Mouse (Mus musculus): ENCODE measurements around the gene Afdn. TPM values are rescaled to one million over a fixed set of nuclear protein-coding genes. Genes with fewer than 3 reads are reported as not detected.
"Not testable (repeated sequence)": the region's sequence is repeated elsewhere in the genome, so short reads cannot be mapped to it uniquely, and the experiment has no call there.

Gene Afdn
- polyA plus RNA-seq, 1 experiment from 2014 or later: 86.2 TPM

- DNase-seq (ENCODE audit: low spot score): peak; percentile 47
- Histone ChIP-seq H3K27ac (ENCODE audit: low read depth) (peak overlapping the region; percentile 57; the same call in 1 of the 2 replicates), H3K4me2 (ENCODE audit: low read length) (no peak overlapping the region), H3K4me1 (replicated peaks; ENCODE audit: control insufficient read depth, insufficient read depth, low read length) (no peaks in the 10 kb centered on the region), H3K27me3 (replicated peaks; ENCODE audit: control insufficient read depth, insufficient read depth, low read length) (no peaks in the 10 kb centered on the region), H3K9me3 (ENCODE audit: control insufficient read depth, low read length) (no peaks in the 10 kb centered on the region), H3K36me3 (ENCODE audit: control insufficient read depth, insufficient read depth, low read length) (no peaks in the 10 kb centered on the region), H3K9ac (ENCODE audit: low read length) (no peak overlapping the region), H3K4me3 (ENCODE audit: low read depth, low read length) (no peak overlapping the region)
- 62% methylated on average over 4 of the region's 4 CpGs for WGBS
- ATAC-seq (replicated peaks; ENCODE audit: low FRiP score, low TSS enrichment, low read depth): no peak
Observed at GRCm38 (mm10) chr17:13914531-13914930, 154.2 kb downstream of the Afdn start.

DNA sequence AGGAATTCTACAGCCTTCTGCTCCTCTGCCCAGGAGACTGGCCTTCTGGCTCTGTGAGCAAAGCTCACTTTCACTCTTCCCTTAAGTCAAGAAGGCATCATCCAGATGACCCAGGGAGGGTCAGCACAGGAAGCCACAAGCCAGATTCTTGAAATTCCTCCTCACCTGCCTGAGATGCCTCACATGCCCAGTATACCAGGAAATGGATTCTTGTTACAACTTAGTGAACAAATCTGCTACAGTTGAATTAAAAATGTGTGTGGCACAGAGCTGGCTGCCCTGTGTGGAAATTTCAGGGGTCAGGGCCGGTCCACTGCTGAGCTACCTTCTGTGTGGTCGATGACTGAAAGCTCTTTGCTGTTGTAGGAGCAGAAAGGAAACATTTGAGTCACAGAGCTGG lies 160.4 kb downstream of the Afdn start:
- Histone ChIP-seq H3K9ac (ENCODE audit: low read length) (no peak overlapping the region), H3K27ac (ENCODE audit: low read depth) (no peak overlapping the region), H3K4me3 (ENCODE audit: low read depth, low read length) (no peak overlapping the region), H3K4me1 (replicated peaks; ENCODE audit: control insufficient read depth, insufficient read depth, low read length) (no peaks in the 10 kb centered on the region), H3K27me3 (replicated peaks; ENCODE audit: control insufficient read depth, insufficient read depth, low read length) (no peaks in the 10 kb centered on the region), H3K36me3 (ENCODE audit: control insufficient read depth, insufficient read depth, low read length) (no peaks in the 10 kb centered on the region), H3K4me2 (ENCODE audit: low read length) (no peak overlapping the region), H3K9me3 (ENCODE audit: control insufficient read depth, low read length) (no peaks in the 10 kb centered on the region)
- no peak for ATAC-seq (replicated peaks; ENCODE audit: low FRiP score, low TSS enrichment, low read depth)
- 59% methylated on average over 2 of the region's 2 CpGs for WGBS
- no peak for DNase-seq (ENCODE audit: low spot score)

DNA sequence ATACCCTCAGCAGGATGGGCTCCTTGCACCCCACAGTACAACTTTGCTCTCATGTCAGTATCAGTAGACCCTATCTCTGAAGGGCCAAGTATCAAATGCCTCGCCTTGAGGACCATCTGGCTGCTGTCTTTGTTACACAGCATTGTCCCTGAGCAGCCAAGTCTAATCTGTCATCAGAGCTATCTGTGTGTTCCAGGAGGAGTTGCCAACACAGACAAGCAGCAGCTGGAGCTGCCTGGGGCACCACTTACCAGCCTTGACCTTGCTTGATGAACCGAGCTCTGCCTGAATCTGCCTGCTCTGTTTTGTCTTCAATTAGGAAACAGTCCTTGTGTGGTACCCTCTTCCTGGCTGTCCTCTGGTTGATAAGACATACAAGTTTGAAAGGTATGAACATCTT lies 163.1 kb downstream of the Afdn start:
- WGBS: 68% methylated on average over 2 of the region's 2 CpGs
- Histone ChIP-seq H3K27me3 (replicated peaks; ENCODE audit: control insufficient read depth, insufficient read depth, low read length) (no peaks in the 10 kb centered on the region), H3K9ac (ENCODE audit: low read length) (no peak overlapping the region), H3K4me1 (replicated peaks; ENCODE audit: control insufficient read depth, insufficient read depth, low read length) (no peaks in the 10 kb centered on the region), H3K9me3 (ENCODE audit: control insufficient read depth, low read length) (no peaks in the 10 kb centered on the region), H3K36me3 (ENCODE audit: control insufficient read depth, insufficient read depth, low read length) (no peaks in the 10 kb centered on the region), H3K27ac (ENCODE audit: low read depth) (no peak overlapping the region), H3K4me2 (ENCODE audit: low read length) (no peak overlapping the region), H3K4me3 (ENCODE audit: low read depth, low read length) (no peak overlapping the region)
- ATAC-seq (replicated peaks; ENCODE audit: low FRiP score, low TSS enrichment, low read depth) (no peak), DNase-seq (ENCODE audit: low spot score) (no peak)

GRCm38 (mm10) chr17:13924588-13924987 lies 164.2 kb downstream of the Afdn start:
- Histone ChIP-seq H3K27ac (ENCODE audit: low read depth) (no peak overlapping the region), H3K9ac (ENCODE audit: low read length) (no peak overlapping the region), H3K4me1 (replicated peaks; ENCODE audit: control insufficient read depth, insufficient read depth, low read length) (no peaks in the 10 kb centered on the region), H3K27me3 (replicated peaks; ENCODE audit: control insufficient read depth, insufficient read depth, low read length) (no peaks in the 10 kb centered on the region), H3K4me2 (ENCODE audit: low read length) (no peak overlapping the region), H3K9me3 (ENCODE audit: control insufficient read depth, low read length) (no peaks in the 10 kb centered on the region), H3K4me3 (ENCODE audit: low read depth, low read length) (no peak overlapping the region), H3K36me3 (ENCODE audit: control insufficient read depth, insufficient read depth, low read length) (no peaks in the 10 kb centered on the region)
- WGBS: 90% methylated on average over 2 of the region's 2 CpGs
- ATAC-seq (replicated peaks; ENCODE audit: low FRiP score, low TSS enrichment, low read depth) (no peak), DNase-seq (ENCODE audit: low spot score) (no peak)

- Histone ChIP-seq H3K9me3 (ENCODE audit: control insufficient read depth, low read length) (no peaks in the 10 kb centered on the region), H3K27me3 (replicated peaks; ENCODE audit: control insufficient read depth, insufficient read depth, low read length) (no peaks in the 10 kb centered on the region), H3K9ac (ENCODE audit: low read length) (no peak overlapping the region), H3K27ac (ENCODE audit: low read depth) (no peak overlapping the region), H3K4me2 (ENCODE audit: low read length) (no peak overlapping the region), H3K36me3 (ENCODE audit: control insufficient read depth, insufficient read depth, low read length) (no peaks in the 10 kb centered on the region), H3K4me1 (replicated peaks; ENCODE audit: control insufficient read depth, insufficient read depth, low read length) (no peaks in the 10 kb centered on the region), H3K4me3 (ENCODE audit: low read depth, low read length) (no peak overlapping the region)
- ATAC-seq (replicated peaks; ENCODE audit: low FRiP score, low TSS enrichment, low read depth): no peak
- no peak for DNase-seq (ENCODE audit: low spot score)
- WGBS: 70% methylated on average over 3 of the region's 3 CpGs
Observed at GRCm38 (mm10) chr17:13925931-13926330, 165.6 kb downstream of the Afdn start.

- Histone ChIP-seq H3K36me3 (ENCODE audit: control insufficient read depth, insufficient read depth, low read length) (no peaks in the 10 kb centered on the region), H3K27me3 (replicated peaks; ENCODE audit: control insufficient read depth, insufficient read depth, low read length) (no peaks in the 10 kb centered on the region), H3K4me1 (replicated peaks; ENCODE audit: control insufficient read depth, insufficient read depth, low read length) (no peaks in the 10 kb centered on the region), H3K9ac (ENCODE audit: low read length) (no peak overlapping the region), H3K9me3 (ENCODE audit: control insufficient read depth, low read length) (no peaks in the 10 kb centered on the region), H3K4me2 (ENCODE audit: low read length) (no peak overlapping the region), H3K4me3 (ENCODE audit: low read depth, low read length) (no peak overlapping the region), H3K27ac (ENCODE audit: low read depth) (no peak overlapping the region)
- WGBS: 87% methylated on average over 9 of the region's 9 CpGs
- DNase-seq (ENCODE audit: low spot score) (no peak), ATAC-seq (replicated peaks; ENCODE audit: low FRiP score, low TSS enrichment, low read depth) (no peak)
Observed at GRCm38 (mm10) chr17:13930421-13930820, 170.1 kb downstream of the Afdn start.

GRCm38 (mm10) chr17:13935364-13935763 lies 175.0 kb downstream of the Afdn start:
- not testable (repeated sequence) for H3K4me1 ChIP-seq (replicated peaks; ENCODE audit: control insufficient read depth, insufficient read depth, low read length); H3K27me3 ChIP-seq (replicated peaks; ENCODE audit: control insufficient read depth, insufficient read depth, low read length); H3K9me3 ChIP-seq (ENCODE audit: control insufficient read depth, low read length); ATAC-seq (replicated peaks; ENCODE audit: low FRiP score, low TSS enrichment, low read depth); H3K9ac ChIP-seq (ENCODE audit: low read length); H3K4me3 ChIP-seq (ENCODE audit: low read depth, low read length); H3K27ac ChIP-seq (ENCODE audit: low read depth); H3K36me3 ChIP-seq (ENCODE audit: control insufficient read depth, insufficient read depth, low read length); H3K4me2 ChIP-seq (ENCODE audit: low read length); DNase-seq (ENCODE audit: low spot score)
- 91% methylated on average over 2 of the region's 2 CpGs for WGBS

DNA sequence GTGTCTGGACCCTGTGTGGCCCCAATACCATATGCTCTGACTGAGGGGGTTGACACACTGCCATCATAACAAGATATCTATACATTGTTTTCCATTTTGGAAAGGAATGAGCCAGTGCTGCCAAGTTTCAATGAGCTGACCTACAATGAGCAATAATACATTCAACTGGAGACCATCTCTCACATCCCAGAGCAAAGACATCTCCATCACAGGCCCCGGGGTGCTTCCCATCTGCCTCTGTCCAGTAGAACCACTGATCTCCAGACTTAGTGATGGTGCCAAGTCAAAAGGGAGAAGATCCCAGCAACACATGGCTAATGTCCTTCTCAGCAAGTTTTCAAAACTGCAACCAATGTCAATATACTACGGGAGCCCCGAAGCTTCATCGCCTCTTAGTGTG lies 177.4 kb downstream of the Afdn start:
- Histone ChIP-seq H3K27me3 (replicated peaks; ENCODE audit: control insufficient read depth, insufficient read depth, low read length) (no peaks in the 10 kb centered on the region), H3K36me3 (ENCODE audit: control insufficient read depth, insufficient read depth, low read length) (no peaks in the 10 kb centered on the region), H3K9ac (ENCODE audit: low read length) (no peak overlapping the region), H3K4me2 (ENCODE audit: low read length) (no peak overlapping the region), H3K4me1 (replicated peaks; ENCODE audit: control insufficient read depth, insufficient read depth, low read length) (no peaks in the 10 kb centered on the region), H3K9me3 (ENCODE audit: control insufficient read depth, low read length) (no peaks in the 10 kb centered on the region), H3K4me3 (ENCODE audit: low read depth, low read length) (no peak overlapping the region), H3K27ac (ENCODE audit: low read depth) (no peak overlapping the region)
- 97% methylated on average over 4 of the region's 4 CpGs for WGBS
- no peak for DNase-seq (ENCODE audit: low spot score)
- ATAC-seq (replicated peaks; ENCODE audit: low FRiP score, low TSS enrichment, low read depth): no peak

DNA sequence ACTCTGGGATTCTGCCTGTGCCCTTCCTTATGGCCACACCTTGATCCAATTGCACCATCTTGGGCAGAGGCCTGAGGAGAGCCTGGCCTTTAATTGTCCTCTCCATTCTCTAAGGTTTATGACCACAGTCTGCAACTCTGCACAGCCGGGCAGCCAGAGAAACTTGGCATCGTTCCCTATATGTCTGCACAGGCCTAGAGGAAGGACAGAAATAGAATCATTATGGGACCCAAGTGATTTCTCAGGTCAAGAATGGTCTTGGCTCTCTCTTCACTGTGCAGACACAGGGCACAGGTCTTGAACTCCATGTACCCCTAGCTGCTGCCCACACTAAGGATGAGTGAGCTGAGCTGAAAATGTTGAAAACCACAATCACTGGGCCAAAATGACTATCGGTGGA lies 178.3 kb downstream of the Afdn start:
- Histone ChIP-seq H3K4me2 (ENCODE audit: low read length) (no peak overlapping the region), H3K4me1 (replicated peaks; ENCODE audit: control insufficient read depth, insufficient read depth, low read length) (no peaks in the 10 kb centered on the region), H3K9ac (ENCODE audit: low read length) (no peak overlapping the region), H3K27me3 (replicated peaks; ENCODE audit: control insufficient read depth, insufficient read depth, low read length) (no peaks in the 10 kb centered on the region), H3K4me3 (ENCODE audit: low read depth, low read length) (no peak overlapping the region), H3K9me3 (ENCODE audit: control insufficient read depth, low read length) (no peaks in the 10 kb centered on the region), H3K36me3 (ENCODE audit: control insufficient read depth, insufficient read depth, low read length) (no peaks in the 10 kb centered on the region), H3K27ac (ENCODE audit: low read depth) (no peak overlapping the region)
- DNase-seq (ENCODE audit: low spot score) (no peak), ATAC-seq (replicated peaks; ENCODE audit: low FRiP score, low TSS enrichment, low read depth) (no peak)
- 68% methylated on average over 3 of the region's 3 CpGs for WGBS

All from intestine, embryonic 14.5 days (tissue).